Mouse (Mus musculus) monocyte, adult 2 months (primary cell): ENCODE results near the gene Supt6.
"Not testable (repeated sequence)": the region's sequence is repeated elsewhere in the genome, so short reads cannot be mapped to it uniquely, and the experiment has no call there.

Experiments used
- DNase-seq, 2 experiments: peaks; one replicate each; pipeline ENCODE4 v3.0.0; 2022; ENCODE audit warnings: low spot score in 2 of 2, low read depth in 1 of 2

Supt6 gene

DNA sequence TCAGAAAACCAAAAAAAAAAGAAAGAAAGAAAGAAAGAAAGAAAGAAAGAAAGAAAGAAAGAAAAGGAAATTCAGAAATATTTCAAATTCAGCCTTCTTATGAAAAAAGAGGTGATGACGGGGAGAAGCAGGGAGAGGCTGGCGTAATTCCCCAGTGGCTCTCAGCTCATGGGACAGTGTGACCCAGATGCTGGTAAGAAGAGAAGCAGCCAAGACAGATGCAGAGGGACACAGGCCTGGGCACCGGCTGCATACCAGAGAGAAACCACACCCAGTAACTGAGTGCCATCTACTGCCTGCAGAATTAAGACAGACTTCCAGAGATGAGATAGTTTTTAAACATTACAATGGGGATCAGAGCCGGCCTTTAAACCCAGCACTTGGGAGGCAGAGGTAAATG, 22.2 kb downstream of the Supt6 start:
- no peak for DNase-seq

DNA sequence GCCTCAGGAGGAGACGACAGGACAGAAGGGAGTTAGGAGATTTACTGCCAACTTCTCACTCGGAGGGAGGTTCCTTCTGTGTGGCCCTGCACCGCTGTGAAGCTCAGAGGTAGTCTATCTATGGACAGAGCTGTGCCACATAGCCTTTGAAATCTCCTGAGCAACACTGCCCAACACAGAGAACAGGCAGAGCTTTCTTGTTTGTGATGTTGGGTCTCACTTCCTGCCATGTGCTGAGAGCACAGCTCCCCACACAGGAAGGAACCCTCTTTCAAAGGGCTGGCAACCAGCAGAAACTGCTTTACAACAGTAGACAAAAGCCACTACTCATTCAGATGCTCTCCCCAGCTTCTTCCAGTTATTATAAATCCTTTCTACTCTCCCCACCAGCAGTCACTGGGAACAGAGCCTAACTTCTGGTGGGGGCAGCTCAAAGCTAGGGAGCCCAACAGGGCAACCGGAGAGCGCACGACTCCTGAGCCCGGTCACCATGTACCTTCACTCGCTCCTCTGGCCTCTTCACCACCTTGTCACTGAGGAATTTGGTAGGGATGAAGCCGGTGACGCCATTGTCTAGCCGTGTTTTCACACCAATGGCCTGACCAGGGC, 30.0 kb downstream of the Supt6 start:
- no peak for DNase-seq

DNA sequence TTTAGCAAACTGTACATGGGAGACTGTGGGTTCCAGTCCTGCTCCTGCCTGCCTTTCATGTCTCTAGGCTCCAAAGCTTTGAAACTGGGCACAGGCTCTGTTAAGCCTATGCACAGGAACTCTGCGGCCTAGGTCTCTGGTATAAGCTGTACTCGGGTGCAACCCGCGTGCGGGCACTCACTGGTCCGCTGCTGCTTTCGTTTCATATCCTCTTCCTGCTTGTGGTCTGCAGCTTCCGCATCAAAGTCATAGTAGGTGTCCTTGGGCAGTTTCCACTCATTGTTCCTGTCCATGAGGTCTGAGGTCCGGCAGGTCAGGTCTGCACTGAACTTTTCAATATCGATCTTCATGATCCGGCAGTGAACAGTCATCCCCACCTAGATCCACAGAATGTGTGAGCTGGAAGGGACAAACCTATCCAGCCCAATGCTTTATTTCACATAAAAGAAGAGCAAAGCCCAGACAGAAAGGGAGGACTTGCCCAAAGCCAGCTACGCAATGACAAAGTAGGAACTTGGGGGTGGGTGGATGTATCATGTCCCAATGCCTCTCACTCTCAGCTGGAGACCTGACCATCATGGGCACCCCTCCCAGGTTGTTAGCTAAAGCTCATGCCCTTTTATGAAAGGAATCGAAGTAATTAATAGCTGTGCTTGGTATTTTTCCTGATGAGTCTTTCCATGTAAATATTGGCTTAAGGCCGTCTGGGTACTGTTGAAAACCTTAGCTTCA, 32.5 kb downstream of the Supt6 start:
- peak in 1 of 2 experiments; percentile 51 for DNase-seq

DNA sequence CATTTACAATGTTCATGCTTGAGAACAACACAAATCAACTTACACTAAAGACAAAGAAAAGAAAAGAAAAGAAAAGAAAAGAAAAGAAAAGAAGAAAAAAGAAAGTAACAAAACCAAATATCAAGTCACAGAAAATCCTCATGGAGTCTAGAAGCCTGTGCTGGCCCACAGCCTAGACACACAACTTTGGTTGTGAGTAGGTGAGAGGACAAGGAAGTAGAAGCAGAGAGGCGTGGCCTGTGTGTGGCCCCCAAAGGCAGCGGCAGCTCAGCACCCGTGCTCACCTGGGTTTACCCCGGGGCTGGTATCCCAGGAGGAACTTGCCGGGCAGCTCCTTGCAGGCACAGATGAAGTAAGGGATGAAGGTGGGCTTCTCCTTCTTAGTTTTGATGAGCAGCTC, 34.3 kb downstream of the Supt6 start:
- no peak for DNase-seq

DNA sequence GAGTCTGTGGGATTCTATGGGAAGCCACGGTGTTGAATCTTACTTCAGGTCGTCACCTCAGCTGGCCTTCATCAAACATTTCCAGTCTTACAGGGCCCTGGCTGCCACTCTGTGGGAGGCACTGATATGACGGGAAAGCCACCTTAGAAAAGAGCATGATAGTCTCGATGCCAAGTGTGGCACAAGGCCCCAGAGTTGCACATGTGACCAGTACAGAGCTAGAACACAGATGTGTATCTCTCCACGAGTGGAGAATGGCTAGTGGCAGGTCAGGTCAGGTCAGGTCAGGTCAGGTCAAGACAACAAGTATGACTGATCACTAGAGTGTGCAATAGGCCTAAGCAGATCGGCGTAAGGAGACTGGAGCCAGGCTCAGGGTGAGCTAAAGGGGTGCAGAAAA, 35.2 kb downstream of the Supt6 start:
- no peak for DNase-seq

DNA sequence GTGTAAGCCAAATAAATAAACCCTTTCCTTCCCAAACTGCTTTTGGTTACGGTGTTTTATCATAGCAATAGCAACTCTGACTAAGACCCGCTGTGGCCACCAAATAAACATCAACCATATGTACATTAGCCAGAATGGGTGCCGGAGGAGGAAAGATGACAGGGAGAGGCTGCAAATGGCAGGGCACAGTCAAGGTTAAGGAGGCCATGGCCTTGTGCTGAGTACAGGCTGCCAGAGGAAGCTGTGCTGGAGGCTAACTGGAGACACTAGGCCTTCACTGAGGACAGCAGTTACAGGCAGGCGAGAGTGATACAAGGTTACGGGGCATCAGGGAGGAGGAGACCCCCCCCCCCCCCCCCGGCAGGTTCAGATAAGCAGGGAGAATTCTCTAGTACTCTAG, 35.9 kb downstream of the Supt6 start:
- DNase-seq, result no peak

DNA sequence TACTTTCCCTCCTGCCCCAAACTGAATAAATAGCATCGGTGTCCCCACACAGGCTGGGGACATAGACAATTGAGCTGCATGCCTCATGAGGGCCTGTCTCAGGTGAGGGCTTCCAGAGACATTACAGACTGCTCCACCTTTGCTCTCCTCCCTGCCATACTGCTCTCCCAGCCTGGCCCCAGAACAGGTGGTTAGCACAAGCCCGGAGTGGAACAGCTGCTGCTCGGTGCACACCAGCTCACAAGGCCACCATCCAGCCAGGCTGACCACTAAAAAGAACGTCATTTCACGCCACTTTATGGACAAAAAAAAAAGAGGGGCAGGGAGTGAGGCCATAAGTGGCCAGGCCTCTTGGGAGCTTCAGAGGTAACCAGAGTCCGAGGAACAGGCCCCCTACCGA, 38.6 kb downstream of the Supt6 start:
- no peak for DNase-seq

DNA sequence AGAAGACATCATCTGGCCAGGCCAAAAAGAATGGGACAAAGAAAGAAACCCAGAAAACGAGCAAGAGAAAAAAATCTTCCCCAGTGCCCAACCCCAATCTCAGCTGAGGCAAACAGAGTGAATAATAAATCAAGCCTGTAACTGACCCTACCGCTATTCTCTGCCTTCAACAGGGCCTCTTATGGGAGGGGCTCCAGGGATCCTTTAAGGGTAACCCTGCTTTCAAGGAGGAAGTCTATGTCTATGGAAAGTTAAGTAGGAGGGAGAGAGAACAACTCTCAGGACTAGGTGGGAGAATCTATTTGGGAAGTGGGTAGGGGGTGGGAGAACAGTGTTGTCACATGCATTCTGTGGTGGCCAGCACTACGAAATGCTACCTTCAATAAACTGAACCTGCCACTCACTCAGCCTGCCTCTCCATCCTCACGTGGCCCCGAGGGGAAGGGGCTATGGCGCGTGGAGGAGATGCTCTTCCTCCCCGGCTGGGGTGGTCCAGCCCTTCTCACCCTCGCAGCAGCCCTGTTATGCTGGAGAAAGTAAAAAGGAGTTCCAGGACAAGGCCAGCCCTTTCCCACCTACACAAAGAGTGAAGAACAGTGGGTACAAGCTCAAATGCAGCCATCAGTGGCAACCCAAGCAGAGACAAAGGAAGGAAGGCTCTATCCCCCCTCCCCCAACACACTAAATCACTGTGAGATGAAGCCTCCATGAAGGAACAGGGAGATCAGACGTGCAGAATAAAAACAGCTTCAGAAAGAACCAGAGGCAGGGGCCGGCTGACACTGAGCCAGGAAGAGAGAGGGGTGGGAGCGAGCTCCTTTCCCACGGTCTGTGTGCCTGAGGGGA, 40.2 kb downstream of the Supt6 start:
- DNase-seq, result no peak

DNA sequence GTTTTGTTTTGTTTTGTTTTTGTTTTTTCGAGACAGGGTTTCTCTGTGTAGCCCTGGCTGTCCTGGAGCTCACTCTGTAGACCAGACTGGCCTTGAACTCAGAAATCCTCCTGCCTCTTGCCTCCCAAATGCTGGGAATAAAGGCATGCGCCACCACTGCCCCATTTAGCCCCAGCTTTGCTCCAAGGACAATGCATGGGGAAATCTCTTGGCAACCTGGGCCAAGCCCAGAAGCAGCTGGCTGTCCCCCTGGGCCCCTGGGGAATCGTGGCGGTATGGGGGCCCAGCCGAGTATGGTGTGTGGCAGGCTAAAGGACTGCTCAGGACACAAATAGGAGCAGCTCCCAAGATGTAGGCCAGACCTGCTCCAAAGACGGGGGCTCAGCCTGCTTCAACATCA, 41.5 kb downstream of the Supt6 start:
- no peak for DNase-seq

DNA sequence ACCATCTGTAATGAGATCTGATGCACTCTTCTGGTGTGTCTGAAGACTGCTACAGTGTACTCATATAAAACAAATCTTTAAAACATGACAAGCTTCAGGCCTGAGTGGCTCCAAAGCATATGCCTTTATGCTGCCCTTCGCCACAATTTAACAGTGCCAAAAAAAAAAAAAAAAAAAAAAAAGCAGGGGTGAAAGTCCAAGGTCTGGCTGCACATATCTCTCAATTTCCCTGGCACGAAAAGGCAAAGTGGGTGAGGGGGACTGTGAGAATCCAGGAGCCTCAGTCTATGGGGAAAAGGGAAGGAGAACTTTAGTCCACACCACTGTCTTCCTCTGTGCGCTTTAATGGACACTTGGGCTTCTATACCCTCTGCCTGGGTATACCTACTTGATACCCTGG, 43.4 kb downstream of the Supt6 start:
- DNase-seq, result no peak

DNA sequence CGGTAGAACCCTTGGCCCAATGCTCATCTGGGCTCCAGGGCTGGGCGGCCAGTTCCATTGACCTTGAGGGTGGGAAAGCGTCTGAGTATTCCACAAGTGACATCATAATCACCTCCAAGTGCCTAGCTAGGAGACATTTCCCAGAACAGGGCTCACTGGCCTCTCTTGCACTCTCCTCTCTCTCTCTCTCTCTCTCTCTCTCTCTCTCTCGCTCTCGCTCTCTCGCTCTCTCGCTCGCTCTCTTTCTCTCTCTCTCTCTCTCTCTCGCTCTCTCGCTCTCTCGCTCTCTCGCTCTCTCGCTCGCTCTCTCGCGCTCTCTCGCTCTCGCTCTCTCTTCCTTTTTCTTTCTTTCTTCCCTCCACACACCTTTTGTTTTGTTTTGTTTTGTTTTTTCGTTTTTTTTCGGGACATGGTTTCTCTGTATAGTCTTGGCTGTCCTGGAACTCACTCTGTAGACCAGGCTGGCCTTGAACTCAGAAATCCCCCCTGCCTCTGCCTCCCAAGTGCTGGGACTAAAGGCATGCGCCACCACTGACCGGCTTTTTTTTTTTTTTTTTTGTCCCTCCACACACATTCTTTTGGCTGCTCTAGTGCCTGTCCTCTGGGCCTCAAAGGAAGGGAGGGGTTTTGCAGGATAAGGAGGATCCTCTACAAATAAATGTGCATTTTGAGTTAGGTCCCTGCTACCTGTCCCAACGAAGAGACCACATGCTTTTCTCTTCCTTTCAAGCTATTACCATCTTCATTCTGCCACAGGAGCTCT, 50.5 kb downstream of the Supt6 start:
- no peak for DNase-seq

DNA sequence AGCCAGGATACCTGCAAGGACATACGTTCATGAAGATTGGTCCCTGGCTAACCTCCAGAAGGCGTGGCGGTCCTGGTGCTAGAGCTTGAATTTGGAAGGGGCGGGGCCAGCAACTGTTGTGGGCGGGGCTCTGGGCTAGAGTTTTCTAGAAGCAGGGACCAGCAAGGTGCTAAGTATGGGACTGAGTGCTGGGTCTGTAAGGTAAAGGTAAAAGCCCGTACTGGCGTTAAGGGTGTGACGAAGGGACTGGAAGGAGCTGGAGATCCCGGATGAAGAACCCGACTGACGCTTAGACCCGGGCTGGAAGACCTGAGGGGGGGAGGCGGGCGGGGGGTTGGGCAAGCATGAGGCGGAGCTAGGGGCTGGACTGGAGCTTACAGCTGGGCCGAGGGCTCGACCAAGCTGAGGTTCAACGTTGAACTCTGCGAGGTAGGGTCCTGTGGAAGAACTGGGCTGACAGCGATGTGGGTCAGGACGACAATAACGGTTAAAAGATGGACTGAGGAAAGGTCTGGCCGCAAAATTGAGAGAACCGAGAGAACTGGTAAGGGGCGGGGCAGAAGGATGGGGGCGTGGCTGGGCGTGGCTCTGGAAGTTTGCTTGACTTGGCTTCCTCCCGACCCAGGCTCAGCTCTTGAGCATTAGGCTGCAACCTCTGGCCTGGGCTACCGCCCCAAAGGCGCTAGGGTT, 51.2 kb downstream of the Supt6 start:
- peak in 1 of 2 experiments; percentile 53 for DNase-seq

DNA sequence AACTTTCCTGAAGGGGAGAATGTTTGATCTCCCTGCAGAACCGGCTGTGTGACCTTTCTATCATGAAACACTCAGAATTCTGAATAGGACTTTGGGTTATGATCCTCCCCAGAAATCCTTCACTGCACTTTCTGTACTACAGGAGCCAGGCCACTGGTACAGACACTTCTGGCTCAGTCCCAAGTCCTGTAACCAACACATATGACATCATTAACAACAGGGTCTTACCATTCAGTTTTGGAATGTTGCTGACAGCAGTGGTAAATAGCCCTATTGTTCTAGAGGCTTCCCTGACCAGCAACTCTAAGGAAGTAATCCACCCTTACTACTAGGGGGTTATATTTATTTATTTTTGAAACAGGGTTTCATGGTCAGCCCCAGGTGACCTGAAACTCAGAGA, 52.7 kb downstream of the Supt6 start, which contains the start of gene Proca1:
Gene Proca1 (plus strand): TSS at position 280 of the 400 bp plus-strand sequence.
- DNase-seq, result no peak

DNA sequence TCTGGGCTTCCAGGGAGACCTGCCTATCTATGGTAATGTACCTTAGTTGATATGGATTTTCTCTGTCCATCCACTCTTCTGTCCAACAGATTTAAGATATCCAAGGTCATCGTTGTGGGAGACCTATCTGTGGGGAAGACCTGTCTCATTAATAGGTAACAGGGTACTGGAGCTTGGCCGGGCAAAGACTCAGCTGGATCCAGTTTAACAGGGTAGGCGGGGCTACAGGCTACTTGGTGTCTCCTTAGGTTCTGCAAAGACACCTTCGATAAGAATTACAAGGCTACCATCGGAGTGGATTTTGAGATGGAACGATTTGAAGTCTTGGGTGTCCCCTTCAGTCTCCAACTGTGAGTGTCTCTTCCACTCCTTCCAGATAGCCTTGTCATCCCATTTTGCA, 55.7 kb downstream of the Supt6 start:
- DNase-seq, result no peak

DNA sequence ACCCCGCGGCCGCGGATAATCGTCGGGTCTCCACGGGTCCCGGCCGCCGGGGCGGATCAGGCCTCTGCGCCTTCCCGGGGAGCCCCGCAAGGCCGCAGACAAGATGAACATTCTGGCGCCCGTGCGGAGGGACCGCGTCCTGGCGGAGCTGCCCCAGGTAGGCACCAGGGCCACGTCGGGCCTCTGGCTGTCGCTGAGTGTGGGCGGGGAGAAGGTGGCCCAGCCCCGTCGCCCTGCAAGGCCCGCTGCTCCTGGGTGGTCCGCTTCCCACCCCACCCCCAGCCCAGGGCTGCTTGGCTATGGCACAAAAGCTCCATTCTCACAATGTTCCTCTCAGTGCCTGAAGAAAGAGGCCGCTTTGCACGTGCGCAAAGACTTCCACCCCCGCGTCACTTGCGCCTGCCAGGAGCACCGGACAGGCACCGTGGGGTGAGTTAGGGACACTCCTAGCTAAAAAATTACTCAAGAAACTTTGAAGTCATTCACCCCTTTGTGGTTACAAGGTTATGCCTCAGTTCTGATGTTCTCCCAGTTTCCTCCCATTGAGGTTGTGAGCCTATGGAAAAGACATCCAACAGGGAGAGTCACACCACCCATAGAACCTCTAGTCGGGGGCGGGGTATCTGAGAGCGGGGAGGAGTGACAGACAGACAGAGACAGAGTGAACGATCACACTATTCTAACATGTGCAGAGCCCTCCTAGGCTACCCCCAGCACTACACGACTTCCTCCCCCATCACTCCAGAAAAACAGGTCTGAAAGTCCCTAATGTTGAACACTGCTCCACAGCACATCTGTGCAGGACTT, 56.4 kb downstream of the Supt6 start:
- no peak for DNase-seq

DNA sequence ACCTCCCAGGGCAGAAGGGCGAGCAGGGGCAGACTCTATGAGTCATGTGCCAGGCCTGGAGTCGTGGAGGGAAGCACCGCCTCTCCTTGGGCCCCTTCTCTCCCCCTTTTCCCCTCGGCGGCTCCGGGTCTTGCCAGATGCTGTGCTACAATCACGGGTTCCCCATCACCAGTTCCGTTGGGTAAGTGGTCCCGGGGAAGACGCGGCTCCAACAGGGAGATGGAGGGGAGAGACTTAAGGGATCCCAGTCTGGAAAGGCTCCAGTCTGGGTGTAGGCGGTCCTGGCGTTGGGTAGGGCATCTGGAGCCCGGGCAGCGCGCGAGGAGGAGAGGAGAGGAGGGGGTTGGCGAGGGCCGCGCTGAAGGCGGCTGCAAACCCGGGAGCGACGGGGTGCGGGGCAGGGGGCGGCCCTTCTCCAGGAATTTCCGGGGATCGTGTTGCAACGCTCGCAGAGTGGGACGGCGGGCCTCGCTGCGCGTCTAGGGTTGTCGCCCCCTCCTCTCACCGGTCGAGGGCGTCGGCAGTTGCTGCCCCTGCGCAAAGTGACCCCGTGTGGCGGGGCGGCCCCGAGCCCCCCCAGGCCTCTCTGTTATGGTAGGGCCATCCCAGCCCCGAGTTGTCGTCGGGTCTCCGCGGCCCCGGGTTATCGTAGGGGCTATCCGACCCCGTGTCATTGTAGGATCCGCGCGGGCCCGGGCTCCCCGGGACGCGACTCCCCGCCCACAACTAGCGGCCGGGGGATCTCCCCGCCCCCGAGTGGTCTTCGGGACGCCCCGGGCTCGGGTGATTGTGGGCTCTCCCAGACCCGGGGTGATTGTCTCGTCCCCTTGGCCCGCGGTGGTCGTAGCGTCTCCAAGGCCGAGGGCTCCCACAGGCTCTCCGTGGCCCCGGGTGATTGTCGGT, 57.2 kb downstream of the Supt6 start, which contains the start of gene Rab34:
Gene Rab34 (plus strand): TSS at position 100 of the 903 bp plus-strand sequence.
- no peak for DNase-seq

DNA sequence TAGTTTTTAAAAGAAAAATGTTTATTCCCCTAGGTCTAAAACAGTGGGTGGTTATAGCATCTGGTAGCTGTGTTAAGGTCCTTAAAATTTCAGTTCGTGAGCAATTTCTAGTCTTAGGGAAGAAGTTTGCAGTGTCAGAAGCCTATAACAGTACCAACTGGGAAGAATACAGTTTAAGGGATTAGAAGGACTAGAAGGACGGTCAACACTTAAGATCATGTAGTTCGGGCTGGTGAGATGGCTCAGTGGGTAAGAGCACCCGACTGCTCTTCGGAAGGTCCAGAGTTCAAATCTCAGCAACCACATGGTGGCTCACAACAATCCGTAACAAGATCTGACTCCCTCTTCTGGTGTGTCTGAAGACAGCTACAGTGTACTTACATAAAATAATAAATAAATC, 61.1 kb downstream of the Supt6 start:
- not testable (repeated sequence) for DNase-seq

DNA sequence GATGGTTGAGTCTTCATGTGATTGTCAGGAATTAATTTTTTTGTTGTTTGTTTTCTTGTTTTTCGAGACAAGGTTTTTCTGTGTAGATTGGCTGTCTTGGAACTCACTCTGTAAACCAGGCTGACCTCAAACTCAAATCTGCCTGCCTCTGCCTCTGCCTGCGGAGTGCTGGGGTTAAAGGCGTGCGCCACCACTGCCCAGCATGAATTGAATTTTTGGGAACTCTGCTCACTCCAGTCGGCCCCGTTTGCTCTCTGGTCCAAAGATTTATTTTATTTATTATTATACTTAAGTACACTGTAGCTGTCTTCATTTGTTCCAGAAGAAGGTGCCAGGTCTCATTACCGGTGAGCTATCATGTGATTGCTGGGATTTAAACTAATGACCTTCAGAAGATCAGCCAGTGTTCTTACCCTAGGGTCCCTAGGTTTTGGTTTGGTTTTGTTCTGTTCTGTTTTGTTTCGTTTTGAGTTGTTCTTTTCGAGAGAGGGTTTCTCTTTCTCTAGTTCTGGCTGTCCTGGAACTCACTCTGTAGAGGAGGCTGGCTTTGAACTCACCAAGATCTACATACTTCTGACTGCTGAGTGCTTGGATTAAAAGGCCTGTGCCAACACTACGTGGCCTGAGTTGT, 61.8 kb downstream of the Supt6 start:
- no peak for DNase-seq
